Mouse (Mus musculus) ES-E14 (cell line): ENCODE data around the gene Prkar1b.

Experiments used
- ZC3H11A ChIP-seq: IDR thresholded peaks from 2 replicates; pipeline ENCODE4 v1.6.1; 2012; ENCODE audit warnings: low read depth, mild to moderate bottlenecking, inconsistent platforms, low read length, borderline replicate concordance
- ZNF384 ChIP-seq: IDR thresholded peaks from 2 replicates; pipeline ENCODE4 v1.6.1; 2012; ENCODE audit warnings: low read depth, low read length, inconsistent platforms

DNA sequence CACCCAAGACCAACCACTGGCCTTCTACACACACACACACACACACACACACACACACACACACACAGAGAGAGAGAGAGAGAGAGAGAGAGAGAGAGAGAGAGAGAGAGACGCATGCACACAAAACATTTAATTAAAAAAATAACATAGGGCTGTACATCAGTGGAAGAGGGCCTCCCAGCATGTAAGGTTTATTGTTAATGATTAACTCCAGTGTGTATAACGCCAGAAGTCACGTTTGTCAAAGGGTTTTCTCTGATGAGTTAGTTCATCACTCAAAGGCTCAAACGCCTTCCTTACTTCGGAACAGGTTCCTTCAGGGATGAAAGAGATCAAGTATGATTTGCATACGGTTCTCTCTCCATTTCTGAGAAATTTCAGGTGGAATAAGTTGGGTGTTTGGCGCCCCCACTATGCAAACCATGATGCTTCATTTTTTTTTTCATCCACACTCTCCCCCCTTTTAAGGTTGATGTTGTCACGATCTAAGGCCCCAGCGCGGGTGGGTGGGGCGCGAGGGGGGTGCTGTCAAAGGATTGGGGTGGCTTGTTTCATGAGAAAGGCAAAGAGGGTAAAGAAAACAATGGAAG is 21.2 kb downstream of the Prkar1b start:
- TF ChIP-seq ZNF384 (no peak), ZC3H11A (no peak)
